Mouse (Mus musculus): ENCODE results near the gene Tmem234. TPM values are rescaled to one million over a fixed set of nuclear protein-coding genes. Genes with fewer than 3 reads are reported as not detected.

The Tmem234 gene
- total RNA-seq, 2 experiments from 2014 or later: 92.2 to 93.7 TPM

DNA sequence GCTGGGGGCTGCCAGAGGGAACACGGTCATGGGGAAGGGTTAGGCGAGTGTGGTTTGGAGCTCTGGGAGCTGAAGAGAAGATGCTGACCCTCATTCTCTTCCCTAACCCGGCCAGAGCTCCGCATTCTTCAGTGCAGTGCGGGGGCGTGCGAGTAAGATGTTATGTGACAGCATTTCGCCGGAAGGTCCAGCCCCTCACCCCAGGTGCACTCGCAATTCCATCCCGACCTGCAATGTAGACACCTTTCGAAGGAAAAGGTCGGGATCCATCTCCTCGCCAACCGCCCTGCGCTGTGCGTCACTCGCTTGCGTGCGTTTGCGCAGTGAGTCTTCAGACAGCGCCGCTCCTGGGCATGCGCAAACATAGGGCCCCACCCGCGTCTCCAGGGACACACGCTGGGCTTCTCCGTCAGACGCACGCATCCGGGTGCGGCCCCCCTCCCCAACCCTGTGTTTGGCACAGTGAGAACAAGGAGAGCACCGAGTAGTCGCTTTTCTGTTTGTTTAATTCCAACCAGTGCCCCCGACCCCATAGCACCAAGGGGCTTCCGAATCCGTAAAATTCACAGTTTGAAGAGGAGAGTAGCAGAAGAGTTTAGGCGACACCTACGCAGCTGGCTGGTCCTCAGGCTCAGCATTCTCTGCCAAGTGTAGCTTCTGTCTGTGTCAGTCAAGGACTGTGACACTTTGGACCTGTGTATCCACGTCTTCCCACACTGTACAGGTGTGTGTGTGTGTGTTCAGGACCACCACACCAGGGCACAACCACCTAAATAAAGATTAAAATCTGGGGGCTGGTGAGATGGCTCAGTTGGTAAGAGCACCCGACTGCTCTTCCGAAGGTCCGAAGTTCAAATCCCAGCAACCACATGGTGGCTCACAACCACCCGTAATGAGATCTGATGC is 18.6 kb downstream of the Tmem234 start, which contains the start of gene Iqcc:
Iqcc (minus strand) TSS at position 314 of the 906 bp plus-strand sequence.
- intact Hi-C loops (cut with DNase I): no loop called here
- peak; percentile 97 for DNase-seq (ENCODE audit: low spot score in 2 of 2)

DNA sequence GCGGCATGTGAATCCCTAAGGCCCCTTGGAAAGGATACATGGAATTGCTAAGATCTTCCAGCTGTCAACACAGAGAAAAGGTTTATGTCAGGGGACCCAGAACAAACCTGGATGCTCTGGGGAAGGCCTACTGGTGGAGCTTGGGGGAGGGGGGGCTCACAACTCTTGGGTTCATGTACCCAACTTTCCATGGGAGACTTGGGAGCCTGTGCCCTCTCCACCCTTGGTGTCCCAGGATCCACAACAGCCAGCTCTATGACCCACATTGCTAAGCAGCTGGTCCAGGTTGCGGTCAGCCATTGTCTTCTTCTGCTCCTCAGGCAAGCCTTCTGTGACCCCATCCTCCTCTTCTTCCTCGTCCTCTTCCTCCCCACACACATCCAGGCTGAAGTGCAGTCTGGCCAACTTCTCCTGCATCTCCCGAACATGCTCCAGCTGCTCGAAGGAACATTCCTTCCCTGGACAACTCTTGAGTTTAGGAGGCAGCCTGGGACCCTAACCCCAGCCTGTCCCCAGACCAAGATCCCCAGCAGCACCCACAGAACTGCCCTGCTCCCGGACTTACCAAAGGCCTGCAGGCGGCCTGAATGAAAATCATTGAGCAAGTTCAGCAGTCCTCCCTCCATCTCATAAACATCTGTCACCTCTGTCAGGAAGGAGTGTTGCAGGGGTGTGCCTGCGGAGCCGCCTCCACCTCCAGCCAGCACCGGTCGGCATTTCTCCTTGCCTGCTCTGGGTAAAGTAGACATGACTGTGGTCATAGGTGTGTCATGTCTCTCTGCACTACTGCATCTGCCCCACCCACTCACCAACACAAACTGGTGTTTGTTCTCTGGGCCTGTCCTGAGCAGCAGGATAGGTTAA is 20.2 kb downstream of the Tmem234 start:
- intact Hi-C loops (cut with DNase I): no loop called here

DNA sequence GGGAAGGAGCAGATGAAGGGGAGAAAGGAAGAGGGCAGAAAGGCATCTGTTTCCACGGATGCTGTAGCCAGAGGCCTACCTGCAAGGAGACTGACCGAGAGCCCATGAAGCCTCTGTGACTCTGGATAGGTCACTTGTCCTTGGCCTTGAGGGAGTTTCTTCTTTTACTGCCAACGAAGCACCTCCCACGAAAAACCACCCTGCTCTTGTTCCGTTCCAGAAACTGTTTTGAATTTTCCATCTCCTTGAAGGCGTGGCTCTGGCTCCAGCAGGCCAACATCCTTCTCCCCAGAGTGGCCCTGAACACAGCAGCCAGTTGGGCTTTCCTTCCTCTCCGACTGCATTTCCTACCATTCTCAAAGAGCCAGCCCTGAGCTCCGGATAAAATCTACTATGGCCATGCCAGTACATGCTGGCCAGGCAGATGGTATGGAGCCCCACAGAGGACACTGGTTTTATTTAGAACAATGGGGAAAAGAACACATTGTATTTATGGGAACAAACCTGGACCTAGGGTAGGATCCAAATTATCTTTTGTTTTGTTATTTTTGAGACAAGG is 20.9 kb downstream of the Tmem234 start:
- intact Hi-C loops (cut with DNase I): no loop called here
- no peak for DNase-seq (ENCODE audit: low spot score in 2 of 2)

More for the DNA sequence above, 20.2 kb downstream of the Tmem234 start:
- no peak for DNase-seq (ENCODE audit: low spot score in 2 of 2)

DNA sequence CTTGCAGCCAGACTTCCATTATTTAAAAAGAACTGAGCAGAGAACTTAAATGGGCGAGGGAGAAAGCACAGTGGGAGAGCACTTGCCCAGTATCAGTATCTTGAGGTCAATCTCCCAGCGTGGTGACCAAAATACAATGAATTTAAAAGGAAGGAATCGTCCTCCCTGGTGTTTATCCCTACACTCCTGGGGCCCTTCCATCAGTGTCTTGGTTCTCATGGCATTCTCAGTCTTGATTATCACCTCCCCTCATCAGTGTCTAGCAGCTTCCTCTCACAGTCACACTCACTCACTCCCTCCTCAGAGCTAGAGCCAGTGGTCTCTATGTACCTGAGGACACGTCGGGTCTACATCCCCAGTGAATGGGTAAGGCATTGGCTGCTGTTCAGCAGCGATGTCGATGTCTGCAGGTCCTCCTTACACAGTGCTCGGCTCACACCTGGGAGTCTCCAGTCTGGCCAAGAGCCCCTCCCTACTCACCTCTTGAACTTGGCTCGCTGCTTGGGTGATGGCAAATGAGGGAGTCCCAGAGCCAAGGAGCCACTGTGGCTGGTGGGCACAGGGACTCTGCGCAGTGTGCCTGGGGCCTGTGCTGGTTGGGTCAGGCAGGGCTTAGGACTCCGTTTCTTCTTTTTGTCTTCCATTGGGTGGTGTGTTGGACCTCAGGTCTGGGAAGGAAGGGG is 21.8 kb downstream of the Tmem234 start:
- intact Hi-C loops (cut with DNase I): no loop called here
- no peak for DNase-seq (ENCODE audit: low spot score in 2 of 2)

DNA sequence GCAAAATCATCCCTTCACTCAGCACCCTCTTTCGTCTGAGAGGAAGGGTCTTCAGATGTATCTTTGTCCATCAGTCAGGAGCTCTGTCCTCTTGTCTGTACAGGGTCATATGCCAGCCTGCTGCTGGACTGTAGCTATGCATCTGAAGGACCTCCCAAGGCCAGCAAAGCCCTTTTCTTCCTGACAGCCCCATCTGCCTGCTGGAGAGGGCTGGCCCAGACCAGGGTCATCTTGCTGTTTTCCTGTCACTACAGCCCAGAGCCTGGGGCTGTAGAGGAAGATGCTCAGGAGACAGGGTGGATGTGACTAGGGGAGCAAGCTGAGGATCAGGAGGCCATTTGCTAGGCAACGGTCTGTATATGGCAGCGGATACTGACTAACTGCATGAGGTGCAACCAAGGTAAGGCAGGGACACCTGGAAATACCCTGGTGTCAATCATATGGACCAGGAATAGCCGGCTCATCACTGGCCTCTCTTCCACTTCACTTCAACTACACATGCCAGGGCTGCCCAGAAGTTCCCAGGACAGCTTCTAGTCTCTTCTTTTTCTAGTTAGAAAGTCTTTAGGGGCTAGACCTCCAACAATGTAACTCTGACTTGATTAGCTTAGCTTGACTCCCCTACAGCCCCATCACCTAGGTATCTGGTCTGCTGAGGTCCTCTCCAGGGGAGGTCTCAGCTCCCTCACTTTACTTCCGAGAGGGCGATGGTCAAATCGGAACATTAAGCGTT is 22.5 kb downstream of the Tmem234 start:
- intact Hi-C loops (cut with DNase I): no loop called here
- DNase-seq (ENCODE audit: low spot score in 2 of 2): no peak

DNA sequence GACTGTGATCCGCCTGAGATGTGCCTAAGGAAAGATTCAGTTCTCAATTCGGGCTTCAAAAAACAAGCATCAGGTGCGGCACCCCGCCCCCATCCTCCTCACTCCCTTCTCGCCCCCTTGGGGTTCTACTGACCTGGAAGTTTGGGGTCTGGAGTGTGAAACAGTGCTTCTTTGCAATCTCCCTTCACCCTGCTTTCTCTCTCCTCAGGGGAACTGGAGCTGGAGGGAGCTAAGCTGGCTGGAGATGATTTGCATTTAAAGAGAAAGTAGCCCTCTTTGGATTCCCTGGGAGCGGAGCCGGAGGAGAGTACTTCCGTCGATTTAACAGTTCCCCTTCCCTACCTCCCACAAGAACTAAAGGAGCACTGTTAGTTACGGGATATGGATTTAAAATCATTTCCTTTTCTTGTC is 23.2 kb downstream of the Tmem234 start, which contains the start of gene Ccdc28b:
Ccdc28b (minus strand) TSS at position 267 of the 411 bp plus-strand sequence.
- intact Hi-C loops (cut with DNase I): loop anchor here (2.0 kb wide), 1 partner anchor 17 kb away; the partner anchor contains the start of gene Txlna
- peak; percentile 65 for DNase-seq (ENCODE audit: low spot score in 2 of 2)

DNA sequence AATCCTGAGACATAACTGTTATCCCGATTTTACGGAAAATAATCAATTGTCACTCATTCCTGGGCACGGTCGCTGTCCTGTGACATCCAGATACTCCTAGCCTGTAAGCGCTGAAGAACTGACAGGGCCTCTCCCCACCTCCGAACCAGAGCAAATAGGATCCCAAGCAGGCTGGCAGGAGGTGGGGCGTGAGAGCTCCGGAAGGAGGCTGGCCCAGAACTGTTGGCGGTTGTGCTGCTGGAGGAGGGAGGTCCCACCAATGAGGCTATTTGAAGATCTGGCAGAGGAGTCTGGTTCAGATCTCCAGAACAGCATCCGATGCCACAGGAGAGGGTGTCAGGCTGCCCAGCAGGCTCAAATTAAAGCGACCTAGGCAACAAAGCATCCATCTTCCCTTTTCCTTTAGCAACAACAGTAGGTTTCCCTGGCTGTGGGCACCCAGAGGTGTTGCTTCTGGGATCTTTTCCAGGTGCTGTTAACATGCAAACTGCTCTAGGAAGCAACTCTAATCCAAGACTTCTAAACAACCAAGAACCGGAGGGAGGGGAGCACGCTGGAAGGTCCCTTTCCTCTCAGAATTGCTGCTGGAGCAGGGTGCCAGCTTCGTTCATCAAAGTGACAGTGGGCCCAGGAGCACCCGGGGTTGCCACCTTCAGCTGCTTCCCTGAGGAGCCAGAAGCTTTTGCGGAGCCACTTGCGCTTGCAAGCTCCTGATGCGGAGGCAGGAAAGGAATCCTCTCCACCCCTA is 24.0 kb downstream of the Tmem234 start:
- peak; percentile 88 to 89 for DNase-seq (ENCODE audit: low spot score in 2 of 2)
- intact Hi-C loops (cut with DNase I): loop anchor here (2.0 kb wide), 1 partner anchor 16 kb away; the partner anchor contains the start of gene Txlna

DNA sequence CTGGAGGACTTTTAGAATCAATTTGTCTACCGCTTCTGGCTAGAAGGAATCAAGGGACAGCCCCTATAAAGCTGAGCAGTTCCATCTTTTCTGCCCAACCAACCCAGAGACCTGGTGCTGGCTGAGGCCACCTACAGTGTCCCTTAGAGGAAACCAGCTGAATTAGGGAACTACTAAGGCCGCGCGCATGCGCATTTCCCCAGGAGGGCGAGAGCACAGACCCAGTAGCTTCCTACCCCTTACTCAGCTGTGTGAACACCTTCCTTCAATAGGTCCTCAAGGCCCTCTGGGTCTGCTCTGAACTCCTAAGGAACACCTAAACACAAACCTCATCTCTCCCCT is 24.5 kb downstream of the Tmem234 start:
- intact Hi-C loops (cut with DNase I): loop anchor here (2.0 kb wide), 1 partner anchor 16 kb away; the partner anchor contains the start of gene Txlna
- DNase-seq (ENCODE audit: low spot score in 2 of 2): peak; percentile 58 to 62

DNA sequence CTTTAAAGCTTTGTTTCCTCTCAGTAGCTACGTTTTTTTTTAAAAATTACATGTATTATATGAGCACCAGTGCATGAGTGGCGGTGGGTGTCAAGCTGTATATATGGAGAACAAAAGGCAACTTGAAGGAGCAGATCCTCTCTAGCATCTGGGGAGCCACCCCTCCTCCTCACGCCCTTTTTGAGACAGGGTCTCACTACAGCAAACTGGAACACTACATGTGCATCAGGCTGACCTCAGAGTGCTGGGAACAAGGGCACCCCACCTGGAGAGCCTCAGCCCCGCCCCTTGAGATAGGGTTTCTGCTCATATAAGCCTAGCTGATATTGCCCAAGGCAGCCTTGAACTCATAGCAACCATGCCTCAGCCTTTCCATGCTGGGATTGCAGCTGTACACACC is 25.0 kb downstream of the Tmem234 start:
- DNase-seq (ENCODE audit: low spot score in 2 of 2): no peak
- intact Hi-C loops (cut with DNase I): loop anchor here (2.0 kb wide), 1 partner anchor 15 kb away; the partner anchor contains the start of gene Txlna

DNA sequence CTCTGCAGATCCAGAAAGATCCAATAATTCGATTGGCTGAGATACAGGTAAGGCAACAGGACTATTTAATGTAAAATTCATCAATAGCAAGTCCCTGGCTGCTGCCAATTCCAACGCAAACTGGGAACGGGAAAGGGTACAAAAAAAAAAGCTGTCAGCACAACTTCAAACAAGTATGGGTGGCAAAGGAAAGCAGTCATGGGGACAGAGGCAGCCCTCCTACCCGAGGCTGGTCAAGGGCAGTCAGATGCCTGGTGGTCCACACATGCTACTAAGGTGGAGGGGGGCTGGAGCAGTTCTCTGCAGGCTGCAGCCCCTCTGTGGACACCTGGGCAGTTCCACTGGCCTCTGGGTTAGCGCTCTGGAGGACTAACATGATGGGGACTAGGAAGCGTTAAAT is 25.6 kb downstream of the Tmem234 start:
- DNase-seq (ENCODE audit: low spot score in 2 of 2): no peak
- intact Hi-C loops (cut with DNase I): no loop called here

DNA sequence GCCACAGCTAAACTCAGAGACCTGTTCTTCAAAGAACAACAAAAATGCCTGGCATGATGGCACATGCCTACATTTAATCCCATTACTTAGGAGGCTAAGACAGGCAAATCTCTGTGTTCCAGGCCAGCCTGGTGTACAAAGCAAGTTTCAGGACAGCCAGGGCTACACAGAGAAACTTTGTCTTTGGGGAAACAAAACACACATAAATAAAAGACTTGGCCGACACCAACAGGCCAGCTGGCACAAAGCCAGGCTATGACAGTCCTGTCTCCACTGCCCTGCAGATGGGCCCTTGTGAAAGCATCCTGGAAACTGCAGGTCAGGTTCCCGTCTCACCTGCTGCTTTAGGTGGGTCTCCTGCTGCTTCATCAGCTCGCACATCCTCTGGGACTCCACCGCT is 30.5 kb downstream of the Tmem234 start:
- intact Hi-C loops (cut with DNase I): no loop called here
- no peak for DNase-seq (ENCODE audit: low spot score in 2 of 2)

DNA sequence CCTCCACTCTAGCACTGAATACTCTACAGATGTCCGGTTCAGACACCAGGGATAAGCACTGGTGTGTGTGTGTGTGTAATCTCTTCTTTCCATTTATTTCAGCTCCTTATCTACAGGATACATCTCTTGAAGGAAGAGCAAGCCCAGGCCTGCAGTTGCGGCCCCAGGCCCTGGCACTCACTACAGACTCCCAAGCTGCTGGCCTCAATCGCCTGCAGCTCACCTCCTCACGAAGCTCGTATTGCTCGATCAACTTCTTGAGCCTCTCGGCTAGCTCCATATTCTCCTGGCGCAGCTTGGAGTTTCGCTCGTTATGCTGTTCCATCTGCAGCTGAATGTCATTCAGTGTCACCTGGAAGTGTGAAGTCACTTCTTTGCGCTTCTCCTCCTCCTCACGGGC is 31.4 kb downstream of the Tmem234 start:
- no peak for DNase-seq (ENCODE audit: low spot score in 2 of 2)
- intact Hi-C loops (cut with DNase I): no loop called here

DNA sequence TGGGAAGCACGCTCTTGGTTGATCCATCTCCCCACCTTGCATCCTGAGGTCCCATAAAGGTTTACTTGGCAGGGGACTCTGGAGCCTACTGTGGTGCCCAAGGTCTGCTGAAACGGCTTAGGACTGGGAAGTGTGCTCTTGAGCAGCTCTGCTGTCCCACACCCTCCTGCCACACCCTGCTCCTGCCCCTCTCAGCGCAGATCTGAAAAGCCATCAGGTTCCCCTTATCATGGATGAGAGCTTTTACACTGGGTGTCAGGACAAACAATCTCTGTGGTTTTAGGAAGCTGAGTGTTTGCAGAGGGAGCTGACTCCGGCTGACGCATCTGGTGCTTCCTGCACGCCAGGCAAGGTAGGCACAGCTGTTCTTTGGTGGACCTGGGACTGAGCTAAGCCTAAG is 33.4 kb downstream of the Tmem234 start:
- no peak for DNase-seq (ENCODE audit: low spot score in 2 of 2)
- intact Hi-C loops (cut with DNase I): no loop called here

DNA sequence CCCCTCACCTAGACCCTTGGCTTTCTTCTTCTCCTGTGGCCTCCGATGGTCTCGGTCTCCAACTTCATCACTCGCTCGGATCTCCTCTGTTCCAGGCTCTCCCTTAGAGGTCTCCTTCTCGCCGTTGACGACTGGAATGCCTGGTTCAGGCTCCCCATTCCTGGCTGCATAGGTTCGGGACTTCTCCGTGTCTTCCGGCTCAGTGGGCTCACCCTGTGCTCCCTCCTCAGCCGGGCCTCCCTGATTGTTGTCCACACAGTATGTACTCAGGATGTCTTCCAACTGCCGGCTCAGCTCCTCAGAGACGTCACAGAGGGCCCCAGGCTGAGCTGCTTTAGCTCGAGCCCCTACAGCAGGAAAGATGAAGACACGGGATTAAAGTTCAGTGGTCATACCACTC is 38.8 kb downstream of the Tmem234 start:
- no peak for DNase-seq (ENCODE audit: low spot score in 2 of 2)
- intact Hi-C loops (cut with DNase I): no loop called here

DNA sequence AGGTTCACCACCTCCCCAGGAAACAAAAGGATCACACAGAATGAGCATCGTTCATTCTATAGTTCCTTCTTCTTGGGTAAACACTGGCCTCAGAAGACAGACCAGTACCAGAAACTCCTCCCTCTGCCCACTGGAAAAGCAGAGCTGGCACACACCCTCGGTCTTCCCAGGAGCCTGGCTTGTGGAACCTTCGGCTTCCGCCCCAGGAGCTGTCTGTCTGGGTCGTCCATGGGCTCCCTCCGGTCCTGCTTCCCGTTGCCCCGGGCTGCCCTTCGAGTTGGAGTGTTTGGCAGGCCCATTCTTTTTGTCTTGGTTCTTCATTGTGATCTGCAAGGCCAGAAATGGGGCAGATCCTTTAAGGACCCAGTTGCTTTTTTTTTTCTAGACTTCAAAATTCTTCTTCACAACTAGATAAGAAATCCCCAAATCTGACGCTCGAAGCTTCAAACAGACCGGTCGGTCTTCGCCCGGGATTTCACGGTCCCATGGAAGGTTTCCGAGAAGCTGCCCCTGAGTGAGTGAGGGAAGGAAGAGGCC is 39.7 kb downstream of the Tmem234 start:
- DNase-seq (ENCODE audit: low spot score in 2 of 2): peak in 1 of 2 experiments; percentile 37
- intact Hi-C loops (cut with DNase I): loop anchor here (2.0 to 5.0 kb wide), 2 partner anchors 15 to 52 kb away; no protein-coding TSS in a partner anchor

DNA sequence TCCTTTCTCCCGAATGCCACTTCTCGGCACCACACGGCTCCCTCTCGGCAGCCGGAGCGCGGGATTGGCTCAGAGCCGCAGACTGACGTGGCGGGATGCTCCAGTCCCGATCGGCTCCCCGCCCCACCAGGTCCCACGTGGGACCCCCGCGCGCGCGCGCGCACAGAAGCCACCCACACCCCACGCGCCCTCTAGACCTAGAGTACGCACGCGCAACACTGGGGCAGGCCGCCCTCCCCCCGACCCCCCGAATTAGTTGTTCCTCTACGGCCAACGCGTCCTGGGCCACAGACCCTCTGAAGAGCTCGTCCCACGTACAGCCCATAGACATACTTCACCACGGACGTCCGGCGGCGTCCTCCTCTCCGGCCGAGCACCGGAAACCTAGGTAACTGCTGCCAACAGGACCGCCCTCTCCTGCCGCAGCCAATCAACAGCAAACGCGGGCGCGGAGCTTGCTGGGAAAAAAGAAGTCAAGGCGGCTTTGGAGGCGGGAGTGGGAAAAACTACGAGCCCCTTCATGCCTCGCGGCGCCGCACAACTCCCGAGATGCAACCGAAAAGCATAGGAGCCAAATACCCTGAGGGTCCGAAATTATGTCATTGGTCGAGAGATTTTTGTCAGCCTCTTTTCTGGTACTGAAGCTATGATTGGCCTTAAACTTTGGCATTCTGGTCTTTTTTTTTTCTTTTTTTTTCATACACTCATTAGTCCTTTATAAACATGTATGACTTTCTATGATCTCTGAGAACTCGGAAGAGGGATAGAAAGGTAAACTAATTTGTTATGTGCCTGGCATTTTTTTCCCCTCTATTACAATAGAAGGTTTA is 40.4 kb downstream of the Tmem234 start, which contains the start of gene Txlna:
Txlna (minus strand) TSS at position 428 of the 830 bp plus-strand sequence.
- intact Hi-C loops (cut with DNase I): loop anchor here (2.0 to 5.0 kb wide), 2 partner anchors 16 to 51 kb away; no protein-coding TSS in a partner anchor

More for the DNA sequence above, 40.4 kb downstream of the Tmem234 start, which contains the start of gene Txlna:
- peak; percentile 97 to 98 for DNase-seq (ENCODE audit: low spot score in 2 of 2)

Measured in left cerebral cortex, postnatal 36 days (tissue).